23 mouse cellular contexts compared by ENCODE assay signal in the genomic region with DNA sequence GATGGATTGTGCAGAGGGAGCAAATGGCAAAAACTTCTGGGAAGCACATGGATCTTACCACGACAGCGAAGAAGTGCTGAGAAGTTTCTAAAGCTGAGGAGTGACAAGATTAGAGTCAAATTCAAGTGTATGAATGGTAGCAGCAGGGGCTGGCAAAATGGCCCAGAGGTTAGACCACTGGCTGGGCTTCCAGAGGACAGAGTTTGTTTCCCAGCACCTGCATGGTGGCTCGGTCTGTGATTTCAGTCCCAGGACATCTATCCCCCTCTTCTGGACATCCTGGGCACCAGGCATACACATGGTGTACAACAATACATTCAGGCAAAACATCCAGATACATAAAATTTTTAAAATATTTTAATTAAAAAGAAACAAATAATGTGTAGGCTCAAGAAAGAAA. TPM values are rescaled to one million over a fixed set of nuclear protein-coding genes. Genes with fewer than 3 reads are reported as not detected.
"Had no signal": no experiment of that assay in that cellular context is flagged by ENCODE, and none has a peak within 500 bp of the region (broad histone marks: within the 10 kb centered on the region; RNA-seq: fewer than 3 reads in every experiment).

No protein-coding gene starts in this region.

- H3K9ac ChIP-seq: lung, embryonic 14.5 days; midbrain, embryonic 12.5 days; neural tube, embryonic 13.5 days; neural tube, embryonic 15.5 days; stomach, embryonic 15.5 days had no signal

- H3K27me3 ChIP-seq: midbrain, embryonic 12.5 days; neural tube, embryonic 13.5 days; neural tube, embryonic 15.5 days; stomach, embryonic 15.5 days had no signal

- H3K36me3 ChIP-seq: midbrain, embryonic 12.5 days; neural tube, embryonic 13.5 days; neural tube, embryonic 15.5 days; stomach, embryonic 15.5 days had no signal

- H3K4me3 ChIP-seq: midbrain, embryonic 10.5 days; midbrain, embryonic 12.5 days; myocyte; neural tube, embryonic 13.5 days; neural tube, embryonic 15.5 days; stomach, embryonic 15.5 days had no signal

- H3K9me3 ChIP-seq: midbrain, embryonic 10.5 days; midbrain, embryonic 12.5 days; neural tube, embryonic 13.5 days; neural tube, embryonic 15.5 days; stomach, embryonic 15.5 days had no signal

- H3K4me1 ChIP-seq: midbrain, embryonic 10.5 days; midbrain, embryonic 12.5 days; neural tube, embryonic 13.5 days; neural tube, embryonic 15.5 days had no signal

- ATAC-seq: midbrain, embryonic 16.5 days had no signal

- H3K4me2 ChIP-seq: lung, embryonic 14.5 days; midbrain, embryonic 12.5 days; neural tube, embryonic 13.5 days; neural tube, embryonic 15.5 days; stomach, embryonic 15.5 days had no signal

- DNase-seq: lung, adult 18-20 months; lung, embryonic 14.5 days; lung, postnatal 10 days; lung, postnatal 4 days; midbrain, embryonic 14.5 days; retina, postnatal 1 day; right cerebral cortex, adult 18-20 months; right cerebral cortex, postnatal 25 days; right cerebral cortex, postnatal 4 days; spleen, adult 18-20 months; thymus, postnatal 14 days; thymus, postnatal 36 days had no signal

- H3K27ac ChIP-seq: midbrain, embryonic 10.5 days; midbrain, embryonic 12.5 days; neural tube, embryonic 13.5 days; neural tube, embryonic 15.5 days; stomach, embryonic 15.5 days; stomach, postnatal 0 days had no signal

RNA-seq across cellular contexts. Expression of a gene that starts 5.8 kb away (rescaled TPM):
- polyA plus RNA-seq: small intestine, adult 2 months had no signal

RNA-seq across cellular contexts. Expression of a gene that starts 24.1 kb away (rescaled TPM):
- total RNA-seq: megakaryocyte, adult 5-6 weeks had no signal
- polyA plus RNA-seq: small intestine, adult 2 months; thymus, postnatal 0 days had no signal
